Mouse (Mus musculus): ENCODE results near the gene Ammecr1.

DNA sequence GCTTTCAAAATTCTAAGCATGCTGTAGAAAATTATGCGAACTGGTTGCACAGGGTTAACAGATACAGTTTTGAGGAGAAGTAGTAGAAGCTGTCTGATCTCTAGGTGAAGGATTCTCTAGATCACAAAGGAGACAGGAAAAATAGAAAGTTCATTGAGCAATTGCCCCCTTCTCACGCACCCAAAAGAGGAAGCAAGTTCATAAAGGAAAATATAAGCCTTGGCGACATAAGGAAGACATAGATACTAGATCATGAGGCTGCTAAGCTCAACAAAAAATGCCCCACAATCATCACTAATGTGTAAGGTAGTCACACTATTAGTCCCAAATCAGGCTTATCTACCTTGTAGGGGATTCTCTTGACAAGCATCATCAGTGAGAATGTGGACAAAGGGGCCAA lies 17.6 kb upstream of the Ammecr1 start:
- TF ChIP-seq ZNF384 (IDR thresholded peaks at IDR 0.05; ENCODE audit: low read depth, low read length) (no peak), MAFK (IDR thresholded peaks at IDR 0.05; ENCODE audit: insufficient read depth, low read depth, low read length) (no peak), HCFC1 (IDR thresholded peaks at IDR 0.05; ENCODE audit: borderline replicate concordance, insufficient read depth, low read length) (no peak), ZC3H11A (IDR thresholded peaks at IDR 0.05; ENCODE audit: borderline replicate concordance, low read depth, low read length) (no peak)

All from ES-E14 (cell line).